Comparison of ENCODE assay signal across 21 mouse cellular contexts in the genomic region with DNA sequence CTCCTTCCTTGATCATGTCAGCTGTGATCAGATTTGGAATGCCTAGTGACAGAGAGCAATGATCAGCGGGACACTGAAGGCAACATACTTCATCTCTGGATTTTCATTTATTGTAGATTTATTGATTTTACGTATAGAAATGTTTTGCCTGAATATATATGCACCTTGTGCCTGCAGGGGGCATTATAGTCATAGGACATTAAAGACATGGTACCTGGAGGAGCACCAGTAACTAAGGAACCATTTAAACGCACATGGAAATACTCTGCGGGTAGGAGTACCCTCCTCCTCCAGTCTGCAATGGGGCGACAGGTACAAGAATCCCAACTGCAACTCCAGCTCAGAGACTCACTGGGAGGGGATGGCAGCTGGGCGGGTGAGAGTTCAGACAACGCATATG. TPM values are rescaled to one million over a fixed set of nuclear protein-coding genes. Genes with fewer than 3 reads are reported as not detected.
A peak's percentile ranks its signal among the peaks of the same experiment; 100 is the strongest.
DNase-seq lines count a peak whose midpoint lies in the region; ATAC-seq and TF ChIP-seq lines count a peak whose summit lies in the region.
"Had no signal": no experiment of that assay in that cellular context is flagged by ENCODE, and none has a peak within 500 bp of the region (broad histone marks: within the 10 kb centered on the region; RNA-seq: fewer than 3 reads in every experiment).

No protein-coding gene starts in this region.

- no peaks in the 10 kb centered on the region for H3K27me3 ChIP-seq in heart, adult 2 months (ENCODE audit: control insufficient read depth, insufficient read depth, low read length)
- H3K27me3 ChIP-seq in CH12.LX (replicated peaks) = no peaks in the 10 kb centered on the region
- no peaks in the 10 kb centered on the region for H3K27me3 ChIP-seq in hindbrain, embryonic 16.5 days (replicated peaks; ENCODE audit: control insufficient read depth, insufficient read depth, low read length)
- H3K27me3 ChIP-seq: heart, embryonic 12.5 days; midbrain, embryonic 15.5 days had no signal

- peak; percentile 16; the same call in 1 of the 2 replicates for TF ChIP-seq CTCF in heart, adult 2 months (IDR thresholded peaks at IDR 0.05)
- TF ChIP-seq CTCF in CH12.LX (conservative IDR thresholded peaks at IDR 0.05 in 1 of 2, IDR thresholded peaks at IDR 0.05 in 1 of 2; ENCODE audit: low read depth in 2 of 2, low read length in 2 of 2) = peak in 1 of 2 experiments; percentile 42; a peak in 2 of 4 replicates

- H3K9ac ChIP-seq in heart, adult 2 months (ENCODE audit: low read depth, low read length) = no peak overlapping the region
- no peak overlapping the region for H3K9ac ChIP-seq in CH12.LX (ENCODE audit: insufficient read depth, low read depth)
- H3K9ac ChIP-seq in hindbrain, embryonic 16.5 days (ENCODE audit: low read depth, low read length) = no peak overlapping the region
- H3K9ac ChIP-seq: forebrain, postnatal 0 days; heart, embryonic 12.5 days; midbrain, embryonic 15.5 days had no signal

- dilution Hi-C loops in CH12.LX (cut with MboI; ENCODE audit: extremely low pct_ligation_motif_present, extremely low pct_unique_long_range_greater_than_20kb, low sequenced_read_pairs) = no loop called here

- in situ Hi-C loops in CH12.LX (cut with MboI; ENCODE audit: low pct_ligation_motif_present, low pct_unique_long_range_greater_than_20kb, low sequenced_read_pairs) = no loop called here

- H3K79me2 ChIP-seq in heart, adult 2 months (replicated peaks; ENCODE audit: control insufficient read depth, insufficient read depth, low read length) = no peaks in the 10 kb centered on the region
- peaks cover 27% of the 10 kb centered on the region for H3K79me2 ChIP-seq in CH12.LX (replicated peaks; ENCODE audit: control insufficient read depth, extremely low read depth, insufficient read depth, poor library complexity, severe bottlenecking)

- no peak for ATAC-seq in hindbrain, embryonic 16.5 days
- ATAC-seq: forebrain, postnatal 0 days; midbrain, embryonic 15.5 days had no signal

- H3K36me3 ChIP-seq in heart, adult 2 months (ENCODE audit: control insufficient read depth, insufficient read depth, low read length) = no peaks in the 10 kb centered on the region
- peaks cover 90 to 98% of the 10 kb centered on the region in 2 experiments for H3K36me3 ChIP-seq in CH12.LX (replicated peaks in 1 of 2; ENCODE audit: control insufficient read depth in 1 of 2, insufficient read depth in 1 of 2, low read length in 1 of 2)
- peaks cover 19% of the 10 kb centered on the region for H3K36me3 ChIP-seq in hindbrain, embryonic 16.5 days (ENCODE audit: control insufficient read depth, insufficient read depth, low read length)

- no peak for DNase-seq in heart, adult 2 months
- no peak for DNase-seq in heart, postnatal 25 days (ENCODE audit: low spot score)
- peak; percentile 20 for DNase-seq in lung, postnatal 36 days
- no peak for DNase-seq in lung, adult 18-20 months
- DNase-seq in CH12.LX (ENCODE audit: extremely low read depth) = no peak
- peak; percentile 55 for DNase-seq in naive thymus-derived CD4-positive, alpha-beta T cell, adult 2 months (ENCODE audit: low read depth)
- no peak for DNase-seq in adrenal gland, postnatal 14 days
- DNase-seq: cerebellum, adult 11-12 months; cerebellum, postnatal 10 days; forebrain, postnatal 0 days; gastrocnemius, postnatal 14 days; heart, adult 11 months; heart, postnatal 10 days; kidney, adult 2 months; kidney, postnatal 36 days; lung, postnatal 14 days; right cerebral cortex, adult 18-20 months had no signal

- H3K9me3 ChIP-seq in CH12.LX (replicated peaks; ENCODE audit: low read length) = no peaks in the 10 kb centered on the region
- H3K9me3 ChIP-seq in hindbrain, embryonic 16.5 days (ENCODE audit: control insufficient read depth, low read length) = no peaks in the 10 kb centered on the region
- H3K9me3 ChIP-seq: heart, embryonic 12.5 days; midbrain, embryonic 15.5 days had no signal

- WGBS in heart, adult 2 months = 93% methylated on average over 7 of the region's 7 CpGs
- 90% methylated on average over 7 of the region's 7 CpGs for WGBS in hindbrain, embryonic 16.5 days

- TF ChIP-seq POLR2A in heart, adult 2 months (IDR thresholded peaks at IDR 0.05; ENCODE audit: insufficient read depth, low read depth, low read length) = no peak
- TF ChIP-seq POLR2A in CH12.LX (IDR thresholded peaks at IDR 0.05; ENCODE audit: low read depth, low read length) = no peak

- TF ChIP-seq EP300 in heart, adult 2 months (IDR thresholded peaks at IDR 0.05; ENCODE audit: insufficient read depth, low read depth, low read length) = no peak
- TF ChIP-seq EP300 in CH12.LX (IDR thresholded peaks at IDR 0.05; ENCODE audit: low read length) = no peak

- H3K27ac ChIP-seq in heart, adult 2 months = no peak overlapping the region
- no peak overlapping the region for H3K27ac ChIP-seq in CH12.LX (ENCODE audit: insufficient read depth, low read depth)
- no peak overlapping the region for H3K27ac ChIP-seq in hindbrain, embryonic 16.5 days (ENCODE audit: low read depth, low read length)
- H3K27ac ChIP-seq: midbrain, embryonic 15.5 days had no signal

- no peaks in the 10 kb centered on the region for H3K4me1 ChIP-seq in heart, adult 2 months (ENCODE audit: control insufficient read depth, insufficient read depth, low read length)
- peaks cover 2 to 20% of the 10 kb centered on the region in 2 experiments; a peak in 3 of 4 replicates for H3K4me1 ChIP-seq in CH12.LX (ENCODE audit: control insufficient read depth in 1 of 2, insufficient read depth in 2 of 2)
- H3K4me1 ChIP-seq in hindbrain, embryonic 16.5 days (ENCODE audit: control insufficient read depth, insufficient read depth, low read depth, low read length) = no peaks in the 10 kb centered on the region
- H3K4me1 ChIP-seq: heart, embryonic 12.5 days; midbrain, embryonic 15.5 days had no signal

- no peak overlapping the region for H3K4me2 ChIP-seq in CH12.LX (ENCODE audit: insufficient read depth, low read depth, poor library complexity, severe bottlenecking)
- no peak overlapping the region for H3K4me2 ChIP-seq in hindbrain, embryonic 16.5 days (ENCODE audit: low read length)
- H3K4me2 ChIP-seq: heart, embryonic 12.5 days; midbrain, embryonic 15.5 days had no signal

- H3K4me3 ChIP-seq in heart, adult 2 months = no peak overlapping the region
- no peak overlapping the region for H3K4me3 ChIP-seq in CH12.LX (replicated peaks in 1 of 3; ENCODE audit: low read depth in 2 of 3, low read length in 2 of 3, poor library complexity in 1 of 3)
- no peak overlapping the region for H3K4me3 ChIP-seq in hindbrain, embryonic 16.5 days (ENCODE audit: low read length)
- H3K4me3 ChIP-seq: heart, embryonic 12.5 days; midbrain, embryonic 15.5 days; myocyte had no signal

- intact Hi-C loops in heart, adult 2 months (cut with DNase I) = no loop called here
- intact Hi-C loops in heart, postnatal 25 days (cut with DNase I) = no loop called here

- peak; percentile 35 for TF ChIP-seq RAD21 in CH12.LX (IDR thresholded peaks at IDR 0.05; ENCODE audit: low read depth, low read length)

TF ChIP-seq in CH12.LX, 34 proteins besides CTCF, POLR2A, EP300 and RAD21:
- TF ChIP-seq MYC (IDR thresholded peaks at IDR 0.05; ENCODE audit: low read depth, low read length) (no peak), IRF4 (IDR thresholded peaks at IDR 0.05; ENCODE audit: low read depth, low read length) (no peak), RCOR1 (conservative IDR thresholded peaks at IDR 0.05; ENCODE audit: low read depth, low read length) (no peak), ZC3H11A (IDR thresholded peaks at IDR 0.05; ENCODE audit: low read depth, low read length) (no peak), ZMIZ1 (IDR thresholded peaks at IDR 0.05; ENCODE audit: low read depth, low read length) (no peak)
TF ChIP-seq in CH12.LX: peak in this region for 0.

RNA-seq across cellular contexts. Expression of a gene that starts 16.7 kb away (rescaled TPM):
- 1 to 10 TPM; 2.8 TPM for total RNA-seq in heart, adult 2 months (2021)
- 1.7 and 2.5 TPM in 2 replicates for polyA plus RNA-seq in heart, adult 2 months (2012; rRNA removed)
- 1 to 10 TPM; 2.4 to 2.6 TPM for total RNA-seq in heart, postnatal 25 days (2021)
- total RNA-seq in CH12.LX (2012; rRNA removed) (227 and 351 TPM in 2 replicates), CH12.LX (2014; rRNA removed) (281 and 286 TPM in 2 replicates)
- 317 and 327 TPM in 2 replicates for polyA plus RNA-seq in CH12.LX (2012; ENCODE audit: insufficient read length, low read depth)
- 33.4 and 34.3 TPM in 2 replicates for polyA plus RNA-seq in hindbrain, embryonic 16.5 days (2015; fragmentation: Nextera tagmentation; extraction: Ambion mirVana)
- 21.1 and 24.1 TPM in 2 replicates for total RNA-seq in adrenal gland, postnatal 14 days (2021)

RNA-seq across cellular contexts. Expression of a gene that starts 16.8 kb away (rescaled TPM):
- total RNA-seq in heart, adult 2 months (2021) = 10 to 100 TPM; 22.3 to 22.6 TPM
- 12.4 and 22.7 TPM in 2 replicates for polyA plus RNA-seq in heart, adult 2 months (2012; rRNA removed)
- total RNA-seq in heart, postnatal 25 days (2021) = 10 to 100 TPM; 24.9 to 25.0 TPM
- total RNA-seq in CH12.LX (2012; rRNA removed) (82.6 and 85.5 TPM in 2 replicates), CH12.LX (2014; rRNA removed) (182 and 200 TPM in 2 replicates)
- 82.4 and 99.8 TPM in 2 replicates for polyA plus RNA-seq in CH12.LX (2012; ENCODE audit: insufficient read length, low read depth)
- polyA plus RNA-seq in hindbrain, embryonic 16.5 days (2015; fragmentation: Nextera tagmentation; extraction: Ambion mirVana) = 19.4 and 23.9 TPM in 2 replicates
- total RNA-seq in adrenal gland, postnatal 14 days (2021) = 75.9 and 79.9 TPM in 2 replicates

RNA-seq across cellular contexts. Expression of a gene that starts 39.9 kb away (rescaled TPM):
- 100 to 1,000 TPM; 396 to 406 TPM for total RNA-seq in heart, adult 2 months (2021)
- polyA plus RNA-seq in heart, adult 2 months (2012; rRNA removed) = 91.1 and 159 TPM in 2 replicates
- 100 to 1,000 TPM; 371 to 393 TPM for total RNA-seq in heart, postnatal 25 days (2021)
- total RNA-seq in CH12.LX (2012; rRNA removed) (35.3 and 38.1 TPM in 2 replicates), CH12.LX (2014; rRNA removed) (53.6 and 60.5 TPM in 2 replicates)
- 190 and 223 TPM in 2 replicates for polyA plus RNA-seq in CH12.LX (2012; ENCODE audit: insufficient read length, low read depth)
- 55.8 and 64.3 TPM in 2 replicates for polyA plus RNA-seq in hindbrain, embryonic 16.5 days (2015; fragmentation: Nextera tagmentation; extraction: Ambion mirVana)
- total RNA-seq in adrenal gland, postnatal 14 days (2021) = 261 TPM in 2 replicates

Comparison
In these comparisons a context has a peak if more than half of its experiments do, and no peak if none do; other contexts are left out.
1. DNase-seq: peak in lung, postnatal 36 days (single experiment) and naive thymus-derived CD4-positive, alpha-beta T cell, adult 2 months (single experiment); none in heart, adult 2 months (0 of 2), heart, postnatal 25 days (single experiment), lung, adult 18-20 months (0 of 2), CH12.LX (single experiment) and adrenal gland, postnatal 14 days (single experiment).